Mouse (Mus musculus): ENCODE measurements around the gene Lpin1.
A peak's percentile ranks its signal among the peaks of the same experiment; 100 is the strongest.

GRCm38 (mm10) chr12:16634075-16634813 is 23.5 kb upstream of the Lpin1 start:
- no peak for TF ChIP-seq POLR2A (IDR thresholded peaks at IDR 0.05; ENCODE audit: borderline replicate concordance, insufficient read depth, low read length)
- peak; percentile 63 for TF ChIP-seq CTCF (IDR thresholded peaks at IDR 0.05; ENCODE audit: borderline replicate concordance, insufficient read depth, low read depth, low read length)

Data from cerebellum, adult 2 months (tissue).